Mouse (Mus musculus) embryo, embryonic 9.5 days (tissue): ENCODE results near the gene Ncor2.

Experiments used
- DNase-seq: peaks from one replicate; pipeline ENCODE4 v3.0.0-alpha.2; 2017; ENCODE audit errors: extremely low spot score

Ncor2 gene

GRCm38 (mm10) chr5:125066479-125067471 is 112.2 kb downstream of the Ncor2 start:
- DNase-seq: peak; percentile 72

GRCm38 (mm10) chr5:125063015-125063414 is 116.0 kb downstream of the Ncor2 start:
- no peak for DNase-seq

- no peak for DNase-seq
These were observed 120.8 kb downstream of the Ncor2 start for GRCm38 (mm10) chr5:125058267-125058668.

DNA sequence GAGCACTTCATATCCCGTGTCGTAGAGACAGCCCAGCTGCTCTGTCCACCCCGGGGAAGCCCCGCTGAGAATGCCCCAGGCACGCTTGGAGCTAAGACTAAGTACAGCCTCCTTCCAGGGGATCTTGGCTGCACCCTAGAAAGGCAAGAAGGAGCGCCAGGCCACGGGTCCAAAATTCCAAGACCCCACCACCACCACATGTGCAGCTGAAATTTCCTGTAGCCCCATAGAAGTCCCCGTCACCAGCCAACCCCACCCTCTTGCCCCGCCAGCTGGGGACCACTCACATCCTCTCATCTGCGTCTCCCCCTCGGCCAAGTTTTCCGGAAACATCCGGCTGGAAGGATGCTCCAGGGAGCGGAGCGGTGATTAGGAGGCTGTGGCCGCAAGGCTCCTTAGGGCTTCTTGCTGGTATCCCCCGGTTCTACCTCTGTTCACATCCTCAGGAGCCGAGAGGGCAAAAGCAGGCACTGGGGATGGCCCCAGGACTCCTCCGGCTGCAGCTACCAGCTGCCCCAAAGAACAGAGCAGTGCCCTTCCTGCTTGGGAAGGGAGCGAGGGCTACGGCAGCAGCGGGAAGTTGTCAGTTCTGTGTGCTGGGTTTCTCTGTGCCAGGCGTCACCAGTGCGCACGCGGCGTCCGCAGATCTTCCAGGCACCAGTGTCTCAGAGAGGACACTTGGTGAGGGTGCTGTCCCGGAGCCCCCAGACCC is 121.3 kb downstream of the Ncor2 start:
- DNase-seq: peak; percentile 46

- peak; percentile 75 for DNase-seq
These were observed 122.1 kb downstream of the Ncor2 start for GRCm38 (mm10) chr5:125056696-125057554.

DNA sequence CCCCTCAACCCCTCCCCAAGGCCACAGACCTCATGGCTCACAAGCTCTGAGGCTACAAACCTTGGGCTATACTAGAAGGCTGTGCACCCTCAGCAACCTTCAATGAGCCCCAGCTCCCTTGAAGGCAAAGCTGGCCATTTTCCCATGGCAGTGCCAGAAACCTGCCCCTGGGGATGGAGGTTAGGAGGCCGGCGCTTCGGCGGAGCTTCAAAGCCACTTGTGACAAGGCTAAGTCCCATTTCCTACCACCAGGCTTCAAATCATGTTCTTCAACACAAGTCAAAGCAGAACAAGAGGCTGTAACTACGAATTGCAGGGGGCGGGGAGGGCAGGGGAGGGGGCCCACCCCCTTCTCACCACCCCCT is 122.7 kb downstream of the Ncor2 start:
- no peak for DNase-seq

GRCm38 (mm10) chr5:125055901-125056300 is 123.1 kb downstream of the Ncor2 start:
- DNase-seq: no peak

GRCm38 (mm10) chr5:125053661-125054060 is 125.4 kb downstream of the Ncor2 start:
- DNase-seq: no peak

GRCm38 (mm10) chr5:125052603-125053488 is 126.2 kb downstream of the Ncor2 start:
- DNase-seq: no peak

DNA sequence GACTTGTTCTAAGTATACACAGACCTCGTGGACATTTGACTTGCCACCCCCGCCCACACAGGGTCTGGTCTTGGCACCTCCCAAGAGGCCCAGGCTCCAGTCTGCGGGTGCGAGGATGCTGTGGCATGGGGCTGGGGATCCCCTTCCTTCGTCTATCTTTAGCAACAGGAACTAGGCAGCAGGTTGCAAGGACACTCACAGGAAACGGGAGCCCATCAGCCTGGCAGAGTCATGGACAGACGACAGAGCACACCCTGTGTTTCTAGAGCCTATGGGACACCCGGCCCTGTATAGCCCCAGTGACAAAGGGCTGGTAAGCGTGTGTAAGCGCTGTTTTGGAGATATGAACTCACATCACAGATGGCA is 126.8 kb downstream of the Ncor2 start:
- DNase-seq: no peak

DNA sequence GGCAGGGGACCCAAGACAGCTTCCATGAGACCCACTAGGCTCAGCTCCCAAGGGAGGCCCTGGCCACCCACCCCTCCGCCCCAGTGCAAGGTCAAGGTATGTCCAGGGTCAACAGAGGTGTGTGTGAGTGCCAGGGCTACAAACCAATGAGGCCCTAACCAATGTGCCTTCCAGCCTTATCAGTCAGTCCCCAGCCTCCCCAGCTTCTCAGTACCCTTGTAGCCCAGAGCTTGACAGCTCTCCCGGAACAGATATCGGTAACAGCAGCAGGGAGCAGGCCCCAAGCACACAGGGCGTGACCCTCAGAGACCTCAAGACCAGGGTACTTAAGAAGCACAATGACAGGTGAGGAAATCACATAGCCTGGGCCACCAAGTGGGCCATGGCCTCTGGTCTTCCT is 129.5 kb downstream of the Ncor2 start:
- DNase-seq: no peak

- DNase-seq: no peak
These were observed 132.6 kb downstream of the Ncor2 start for GRCm38 (mm10) chr5:125046436-125046835.

GRCm38 (mm10) chr5:125045202-125045601 is 133.8 kb downstream of the Ncor2 start:
- DNase-seq: peak; percentile 34

GRCm38 (mm10) chr5:125043448-125043847 is 135.6 kb downstream of the Ncor2 start:
- DNase-seq: no peak

GRCm38 (mm10) chr5:125041578-125041977 is 137.4 kb downstream of the Ncor2 start:
- DNase-seq: no peak

GRCm38 (mm10) chr5:125040128-125040584 is 138.9 kb downstream of the Ncor2 start:
- no peak for DNase-seq

GRCm38 (mm10) chr5:125039377-125040027 is 139.5 kb downstream of the Ncor2 start:
- no peak for DNase-seq

DNA sequence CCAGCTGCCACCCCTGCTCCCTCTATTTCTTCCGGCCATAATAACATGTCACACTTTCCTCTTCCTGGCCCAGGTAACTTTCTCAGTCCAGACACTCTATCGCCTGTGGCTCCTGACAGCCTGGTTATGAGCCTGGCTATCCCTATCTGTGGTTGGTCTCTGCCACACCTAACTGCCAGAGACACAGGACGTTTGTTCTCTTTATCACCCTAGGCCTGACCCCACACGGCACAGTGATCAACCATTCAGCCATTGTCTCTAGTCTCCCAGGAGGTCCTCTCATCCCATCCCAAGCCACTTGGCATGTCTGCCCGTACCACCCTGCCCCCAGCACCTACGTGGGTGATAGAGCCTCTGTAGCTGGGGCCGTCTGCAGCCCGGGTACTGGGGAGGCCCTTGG is 142.5 kb downstream of the Ncor2 start:
- DNase-seq: no peak

- DNase-seq: no peak
These were observed 150.1 kb downstream of the Ncor2 start for GRCm38 (mm10) chr5:125028911-125029310.

GRCm38 (mm10) chr5:125028371-125028770 is 150.6 kb downstream of the Ncor2 start:
- DNase-seq: no peak
